Mouse (Mus musculus): Measurements from ENCODE around the gene Ccin. TPM values are rescaled to one million over a fixed set of nuclear protein-coding genes. Genes with fewer than 3 reads are reported as not detected.

Gene Ccin
- polyA plus RNA-seq, 1 experiment from 2014 or later, result not detected

- H3K27ac ChIP-seq (replicated peaks), result no peak overlapping the region
- no peaks in the 10 kb centered on the region for H3K27me3 ChIP-seq
- H3K4me2 ChIP-seq, result no peak overlapping the region
- no peak for ATAC-seq (ENCODE audit: low read depth)
- WGBS, result 51% methylated on average over 4 of the region's 4 CpGs
- H3K9ac ChIP-seq, result no peak overlapping the region
- no peaks in the 10 kb centered on the region for H3K9me3 ChIP-seq
- H3K4me1 ChIP-seq (replicated peaks), result peaks cover 25% of the 10 kb centered on the region
- peaks cover 3% of the 10 kb centered on the region; the same call in 1 of the 2 replicates for H3K36me3 ChIP-seq
- no peak overlapping the region for H3K4me3 ChIP-seq
Observed at GRCm38 (mm10) chr4:43964951-43965684, 18.2 kb upstream of the Ccin start.

GRCm38 (mm10) chr4:43965856-43966535, 17.3 kb upstream of the Ccin start:
- H3K36me3 ChIP-seq, result peaks cover 3% of the 10 kb centered on the region; the same call in 1 of the 2 replicates
- WGBS, result 81% methylated on average over 7 of the region's 7 CpGs
- no peaks in the 10 kb centered on the region for H3K27me3 ChIP-seq
- H3K4me1 ChIP-seq (replicated peaks), result peaks cover 24% of the 10 kb centered on the region
- no peak overlapping the region for H3K9ac ChIP-seq
- no peaks in the 10 kb centered on the region for H3K9me3 ChIP-seq
- no peak overlapping the region for H3K4me2 ChIP-seq
- no peak for ATAC-seq (ENCODE audit: low read depth)
- H3K27ac ChIP-seq (replicated peaks), result no peak overlapping the region
- H3K4me3 ChIP-seq, result no peak overlapping the region

- H3K4me1 ChIP-seq (replicated peaks), result peaks cover 43% of the 10 kb centered on the region
- H3K27me3 ChIP-seq, result no peaks in the 10 kb centered on the region
- no peak for ATAC-seq (ENCODE audit: low read depth)
- H3K4me3 ChIP-seq, result no peak overlapping the region
- no peaks in the 10 kb centered on the region for H3K9me3 ChIP-seq
- 54% methylated on average over 13 of the region's 13 CpGs for WGBS
- H3K36me3 ChIP-seq, result peaks cover 3% of the 10 kb centered on the region; the same call in 1 of the 2 replicates
- H3K9ac ChIP-seq, result peak overlapping the region; percentile 48
- 0 out of 2 replicates have a peak overlapping the region, but pooled peaks have one; percentile 13 for H3K27ac ChIP-seq (replicated peaks)
- H3K4me2 ChIP-seq, result no peak overlapping the region
Observed at GRCm38 (mm10) chr4:43968650-43969049, 14.6 kb upstream of the Ccin start.

GRCm38 (mm10) chr4:43969373-43969772, 13.9 kb upstream of the Ccin start:
- peaks cover 45% of the 10 kb centered on the region for H3K4me1 ChIP-seq (replicated peaks)
- WGBS, result 17% methylated on average over 4 of the region's 4 CpGs
- 0 out of 2 replicates have a peak overlapping the region, but pooled peaks have one; percentile 28 for H3K27ac ChIP-seq (replicated peaks)
- H3K9ac ChIP-seq, result peak overlapping the region; percentile 38; the same call in 1 of the 2 replicates
- no peaks in the 10 kb centered on the region for H3K9me3 ChIP-seq
- H3K27me3 ChIP-seq, result no peaks in the 10 kb centered on the region
- no peak for ATAC-seq (ENCODE audit: low read depth)
- no peak overlapping the region for H3K4me3 ChIP-seq
- peaks cover 3% of the 10 kb centered on the region; the same call in 1 of the 2 replicates for H3K36me3 ChIP-seq
- no peak overlapping the region for H3K4me2 ChIP-seq

- peaks cover 45% of the 10 kb centered on the region for H3K4me1 ChIP-seq (replicated peaks)
- H3K27me3 ChIP-seq, result no peaks in the 10 kb centered on the region
- H3K36me3 ChIP-seq, result peaks cover 3% of the 10 kb centered on the region; the same call in 1 of the 2 replicates
- no peaks in the 10 kb centered on the region for H3K9me3 ChIP-seq
- no peak for ATAC-seq (ENCODE audit: low read depth)
- WGBS, result 83% methylated on average over 20 of the region's 20 CpGs
- H3K4me2 ChIP-seq, result no peak overlapping the region
- no peak overlapping the region for H3K4me3 ChIP-seq
- H3K27ac ChIP-seq (replicated peaks), result no peak overlapping the region
- H3K9ac ChIP-seq, result no peak overlapping the region
Observed at GRCm38 (mm10) chr4:43970393-43971330, 12.6 kb upstream of the Ccin start.

GRCm38 (mm10) chr4:43971541-43972136, 11.6 kb upstream of the Ccin start:
- Histone ChIP-seq H3K9ac (no peak overlapping the region), H3K36me3 (no peaks in the 10 kb centered on the region), H3K4me1 (replicated peaks) (peaks cover 45% of the 10 kb centered on the region), H3K4me3 (no peak overlapping the region), H3K27me3 (no peaks in the 10 kb centered on the region), H3K4me2 (peak overlapping the region; percentile 13; the same call in 1 of the 2 replicates), H3K27ac (replicated peaks) (peak overlapping the region; percentile 68), H3K9me3 (no peaks in the 10 kb centered on the region)
- ATAC-seq (ENCODE audit: low read depth), result peak; percentile 4; the same call in 1 of the 2 replicates
- 75% methylated on average over 9 of the region's 9 CpGs for WGBS

- ATAC-seq (ENCODE audit: low read depth), result peak; percentile 48; the same call in 1 of the 2 replicates
- H3K27ac ChIP-seq (replicated peaks), result peak overlapping the region; percentile 68
- H3K4me2 ChIP-seq, result peak overlapping the region; percentile 13
- H3K4me1 ChIP-seq (replicated peaks), result peaks cover 45% of the 10 kb centered on the region
- H3K36me3 ChIP-seq, result no peaks in the 10 kb centered on the region
- H3K27me3 ChIP-seq, result no peaks in the 10 kb centered on the region
- H3K9ac ChIP-seq, result 0 out of 2 replicates have a peak overlapping the region, but pooled peaks have one; percentile 12
- H3K9me3 ChIP-seq, result no peaks in the 10 kb centered on the region
- no peak overlapping the region for H3K4me3 ChIP-seq
- WGBS, result 5% methylated on average over 8 of the region's 8 CpGs
Observed at GRCm38 (mm10) chr4:43972137-43972591, 11.1 kb upstream of the Ccin start.

- H3K9ac ChIP-seq, result no peak overlapping the region
- ATAC-seq (ENCODE audit: low read depth), result no peak
- peaks cover 40% of the 10 kb centered on the region for H3K4me1 ChIP-seq (replicated peaks)
- 47% methylated on average over 4 of the region's 4 CpGs for WGBS
- H3K27ac ChIP-seq (replicated peaks), result no peak overlapping the region
- no peaks in the 10 kb centered on the region for H3K9me3 ChIP-seq
- H3K27me3 ChIP-seq, result no peaks in the 10 kb centered on the region
- no peak overlapping the region for H3K4me3 ChIP-seq
- no peaks in the 10 kb centered on the region for H3K36me3 ChIP-seq
- H3K4me2 ChIP-seq, result no peak overlapping the region
Observed at GRCm38 (mm10) chr4:43973526-43973981, 9.7 kb upstream of the Ccin start.

- Histone ChIP-seq H3K36me3 (no peaks in the 10 kb centered on the region), H3K4me3 (no peak overlapping the region), H3K27ac (replicated peaks) (no peak overlapping the region), H3K4me2 (no peak overlapping the region), H3K4me1 (replicated peaks) (peaks cover 39% of the 10 kb centered on the region), H3K9ac (no peak overlapping the region), H3K9me3 (no peaks in the 10 kb centered on the region), H3K27me3 (no peaks in the 10 kb centered on the region)
- ATAC-seq (ENCODE audit: low read depth), result no peak
- WGBS, result 83% methylated on average over 10 of the region's 10 CpGs
Observed at GRCm38 (mm10) chr4:43974914-43975616, 8.2 kb upstream of the Ccin start.

GRCm38 (mm10) chr4:43976223-43976740, 7.0 kb upstream of the Ccin start:
- Histone ChIP-seq H3K4me2 (no peak overlapping the region), H3K27me3 (no peaks in the 10 kb centered on the region), H3K4me1 (replicated peaks) (peaks cover 38% of the 10 kb centered on the region), H3K4me3 (no peak overlapping the region), H3K9me3 (no peaks in the 10 kb centered on the region), H3K9ac (no peak overlapping the region), H3K36me3 (no peaks in the 10 kb centered on the region), H3K27ac (replicated peaks) (no peak overlapping the region)
- 85% methylated on average over 6 of the region's 6 CpGs for WGBS
- no peak for ATAC-seq (ENCODE audit: low read depth)
